Mouse (Mus musculus) heart, postnatal 36 days (tissue): Measurements from ENCODE around the gene Pkd1l1. TPM values are rescaled to one million over a fixed set of nuclear protein-coding genes. Genes with fewer than 3 reads are reported as not detected.
A peak's percentile ranks its signal among the peaks of the same experiment; 100 is the strongest.

ENCODE experiments used
- DNase-seq, 2 experiments: peaks; one replicate each; pipeline ENCODE4 v3.0.0; 2021 to 2022
- intact Hi-C: fragments of 180-260 bp; cut with DNase I; formaldehyde crosslinking; loops from one replicate; pipeline ENCODE4 v1.15.1; 2025
- total RNA-seq, 2 experiments: library from RNA; stranded (reverse); gene quantifications; 2 replicates each; pipeline ENCODE4 v1.2.3; 2021

Gene Pkd1l1
- not detected for total RNA-seq

DNA sequence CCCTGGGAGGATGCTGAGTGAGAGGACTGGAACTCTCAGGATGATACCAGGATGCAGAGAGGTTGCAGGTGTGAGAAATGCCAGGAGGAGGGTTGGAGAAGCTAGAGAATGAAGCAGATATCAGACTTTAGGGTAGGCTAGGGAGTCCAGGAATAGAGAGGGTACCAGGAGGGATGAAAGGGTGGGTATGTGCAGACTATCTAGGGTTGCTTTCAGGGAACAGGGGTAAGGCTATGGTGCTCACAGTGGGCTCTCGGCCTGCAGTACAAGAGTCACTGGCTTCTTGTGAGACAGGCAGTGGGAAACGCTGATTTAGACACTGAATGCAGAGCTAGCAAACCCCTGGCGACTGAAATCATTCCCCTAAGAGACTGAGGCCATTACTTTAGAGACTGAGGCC is at the start of gene Pkd1l1:
Gene Pkd1l1 (minus strand): TSS at position 101 of the 400 bp plus-strand sequence.
- intact Hi-C loops = no loop called here
- DNase-seq = no peak

DNA sequence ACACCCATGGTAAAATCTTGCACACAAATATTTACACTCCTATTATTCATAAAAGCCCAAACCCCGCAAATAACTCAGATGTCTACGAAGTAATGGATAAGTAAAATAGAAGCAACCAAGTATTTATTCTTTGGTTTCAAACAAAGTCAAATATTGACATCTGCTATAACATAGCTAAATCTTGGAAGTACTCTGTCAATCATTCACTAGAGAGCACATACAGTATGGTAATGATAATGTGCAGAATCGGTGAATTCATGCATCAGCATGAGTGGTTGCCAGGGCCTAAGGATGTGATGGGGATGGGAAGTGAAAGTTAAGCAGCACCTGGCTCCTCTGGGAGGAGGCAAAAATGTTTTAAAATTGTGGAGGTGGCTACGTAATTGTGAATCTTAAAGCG is 47.1 kb upstream of the Pkd1l1 start:
- no peak for DNase-seq

GRCm38 (mm10) chr11:9018491-9019267 is 45.6 kb upstream of the Pkd1l1 start:
- peak in 1 of 2 experiments; percentile 2 for DNase-seq
- intact Hi-C loops = no loop called here

More for the DNA sequence above, 47.1 kb upstream of the Pkd1l1 start:
- intact Hi-C loops = no loop called here

DNA sequence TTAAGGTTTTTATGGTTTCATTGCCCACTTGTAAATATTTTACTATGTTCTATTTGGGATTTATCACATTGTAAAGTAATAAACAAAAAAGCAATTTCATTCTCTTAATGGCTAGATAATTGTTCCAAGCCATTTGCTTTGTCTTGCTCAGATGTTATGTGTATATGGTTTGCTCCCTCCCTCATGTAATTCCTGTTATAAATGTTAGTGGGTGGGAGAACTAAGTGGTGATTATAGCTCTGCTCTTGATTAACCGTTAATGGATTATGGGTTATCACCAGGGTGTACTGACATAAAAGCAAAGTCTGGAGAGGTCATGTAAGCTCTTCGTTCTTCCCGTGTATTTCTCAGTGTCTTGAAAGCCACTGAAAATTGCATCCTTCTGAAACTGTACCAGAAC is 41.7 kb upstream of the Pkd1l1 start:
- no peak for DNase-seq
- intact Hi-C loops = loop anchor here (5.0 kb wide), 1 partner anchor 33 kb away; the partner anchor contains the start of genes Gm11992 and Sun3

DNA sequence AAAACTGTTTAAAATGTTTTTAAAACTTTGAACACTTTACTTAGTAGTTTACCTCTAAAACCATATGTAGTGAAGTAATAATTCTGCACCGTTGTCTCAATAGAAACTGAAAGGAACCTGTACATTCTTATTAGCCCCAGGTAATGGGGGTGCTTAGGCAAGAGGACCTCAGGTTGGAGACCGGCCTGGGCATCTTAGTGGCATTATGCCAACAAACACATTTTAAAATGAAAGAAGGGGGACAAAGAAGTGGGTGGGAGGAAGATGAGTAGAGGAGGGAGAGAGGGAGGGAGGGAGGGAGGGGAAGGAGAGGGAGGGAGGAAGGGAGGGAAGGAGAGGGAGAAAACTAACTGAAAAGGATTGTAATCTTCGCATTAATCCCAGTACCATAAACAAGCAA is 38.3 kb upstream of the Pkd1l1 start:
- intact Hi-C loops = loop anchor here (2.0 to 5.0 kb wide), 2 partner anchors 36 to 105 kb away; partner anchors contain the start of genes Gm11992 and Sun3

DNA sequence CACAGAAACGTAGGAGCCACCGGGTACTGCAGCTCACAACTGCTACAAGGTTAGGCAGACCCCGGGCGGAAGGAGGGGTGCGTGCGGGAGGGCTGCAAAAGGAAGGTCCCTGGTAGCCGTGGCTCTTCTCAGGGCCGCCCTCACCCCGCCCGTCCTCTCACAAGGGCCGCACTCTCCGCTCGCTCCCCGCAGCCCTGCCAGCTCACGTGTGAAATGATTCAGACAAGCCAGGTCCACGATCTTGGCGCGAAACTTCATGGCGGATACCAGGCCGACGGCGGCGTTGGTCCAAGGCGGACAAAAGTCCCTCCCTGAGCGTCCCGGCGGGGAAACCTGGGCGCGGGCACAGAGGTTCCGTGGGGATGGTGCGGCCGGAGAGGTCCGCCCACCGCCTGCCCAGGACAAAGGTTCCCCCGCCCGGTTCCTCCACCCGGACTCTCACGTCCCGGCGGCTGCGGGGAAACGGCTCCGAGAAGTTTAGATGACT is 37.8 kb upstream of the Pkd1l1 start, which contains the start of gene Hus1:
Gene Hus1 (minus strand): TSS at position 339 of the 487 bp plus-strand sequence.
- DNase-seq = peak; percentile 90 to 93
- intact Hi-C loops = loop anchor here (2.0 to 5.0 kb wide), 2 partner anchors 36 to 106 kb away; partner anchors contain the start of genes Gm11992 and Sun3

More for the DNA sequence above, 38.3 kb upstream of the Pkd1l1 start:
- no peak for DNase-seq

DNA sequence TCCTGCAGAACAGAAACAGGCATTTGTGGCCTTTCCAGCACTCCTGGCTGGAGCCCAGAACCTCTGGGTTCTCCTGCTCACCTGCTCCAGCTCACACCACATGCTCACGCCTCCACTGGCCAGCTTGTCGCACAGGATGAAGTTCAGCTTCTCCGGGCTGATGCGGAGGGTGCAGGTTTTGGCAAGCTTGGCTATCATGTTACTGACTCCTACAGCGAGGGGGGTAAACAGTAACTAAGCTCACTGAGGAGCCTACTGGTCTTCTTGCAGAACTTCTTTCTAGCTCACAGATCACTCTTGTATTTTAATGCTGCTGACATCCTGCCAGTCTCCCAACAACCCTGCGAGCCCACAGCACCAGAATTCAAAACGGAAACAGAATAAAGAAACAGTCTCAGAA is 37.4 kb upstream of the Pkd1l1 start:
- DNase-seq = no peak
- intact Hi-C loops = loop anchor here (2.0 to 5.0 kb wide), 2 partner anchors 37 to 106 kb away; partner anchors contain the start of genes Gm11992 and Sun3

DNA sequence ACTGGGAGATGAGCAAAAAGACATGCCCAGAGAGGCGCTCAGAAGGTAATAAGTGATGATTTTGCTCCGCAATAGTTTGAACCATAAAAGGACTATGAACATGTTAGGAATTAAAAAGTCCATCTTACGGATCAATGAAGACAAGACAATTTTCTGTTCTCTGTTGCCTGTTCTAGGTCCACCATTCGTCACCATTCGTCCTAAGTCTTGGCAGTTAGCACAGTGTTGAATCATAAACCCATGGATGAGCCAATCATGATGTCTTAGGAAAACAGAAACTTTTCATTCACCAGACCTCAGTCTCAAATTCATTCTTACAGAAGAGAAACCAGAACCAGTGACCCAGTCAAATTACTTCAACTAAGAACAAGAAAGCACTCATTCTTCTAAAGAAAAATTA is 35.7 kb upstream of the Pkd1l1 start:
- intact Hi-C loops = no loop called here
- DNase-seq = no peak

DNA sequence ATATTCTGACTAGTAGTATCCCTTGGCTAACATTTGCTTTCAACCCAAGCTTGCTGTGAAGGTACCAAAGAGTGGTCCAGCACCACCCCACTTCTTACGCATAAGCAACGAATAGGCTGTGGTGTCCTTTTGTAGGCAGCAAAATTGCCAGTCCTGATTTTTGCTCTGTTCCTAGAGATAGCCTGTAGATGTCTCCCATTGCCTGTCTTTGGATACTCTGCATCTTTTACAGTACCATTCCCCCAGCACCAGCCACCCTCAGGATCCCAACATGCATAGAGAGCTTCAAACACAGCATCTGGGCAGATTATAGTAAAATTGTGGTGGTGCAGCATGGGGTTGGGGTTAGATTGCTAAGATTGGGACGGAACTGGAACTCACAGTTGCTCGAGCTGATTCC is 15.0 kb upstream of the Pkd1l1 start:
- intact Hi-C loops = no loop called here
- no peak for DNase-seq

GRCm38 (mm10) chr11:8986058-8986457 is 13.0 kb upstream of the Pkd1l1 start:
- no peak for DNase-seq
- intact Hi-C loops = no loop called here

DNA sequence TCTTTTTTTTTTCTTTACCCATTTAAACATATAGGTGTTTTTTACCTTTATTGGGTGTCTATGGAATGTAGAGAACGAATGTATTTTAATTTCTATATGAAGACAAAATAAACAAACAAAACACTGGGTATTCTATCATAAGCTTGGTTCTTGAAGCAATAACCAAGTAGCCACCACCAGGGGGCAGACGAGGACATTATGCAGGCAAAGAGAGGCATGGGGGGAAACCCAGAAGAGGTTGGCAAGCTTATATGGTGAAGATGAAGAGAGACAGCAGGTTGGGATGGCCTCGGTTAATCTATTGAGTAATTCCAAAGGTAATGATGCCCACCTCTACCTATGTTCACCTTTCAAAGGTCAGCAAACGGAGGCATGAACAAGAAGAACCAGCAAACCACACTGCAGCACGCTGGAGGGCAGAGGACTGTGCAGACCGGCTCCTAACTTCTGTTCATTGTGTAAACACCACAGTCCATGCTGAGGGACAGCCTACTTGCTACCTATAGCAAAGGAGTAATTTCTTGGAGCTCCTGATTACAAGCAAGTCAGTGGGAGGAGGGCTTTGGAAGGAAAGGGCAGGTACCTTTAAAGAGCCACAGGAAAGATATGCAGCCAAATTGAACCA is 10.3 kb upstream of the Pkd1l1 start:
- intact Hi-C loops = loop anchor here (1.0 to 2.0 kb wide), 2 partner anchors 143 to 153 kb away; no protein-coding TSS in a partner anchor
- peak; percentile 63 to 80 for DNase-seq

DNA sequence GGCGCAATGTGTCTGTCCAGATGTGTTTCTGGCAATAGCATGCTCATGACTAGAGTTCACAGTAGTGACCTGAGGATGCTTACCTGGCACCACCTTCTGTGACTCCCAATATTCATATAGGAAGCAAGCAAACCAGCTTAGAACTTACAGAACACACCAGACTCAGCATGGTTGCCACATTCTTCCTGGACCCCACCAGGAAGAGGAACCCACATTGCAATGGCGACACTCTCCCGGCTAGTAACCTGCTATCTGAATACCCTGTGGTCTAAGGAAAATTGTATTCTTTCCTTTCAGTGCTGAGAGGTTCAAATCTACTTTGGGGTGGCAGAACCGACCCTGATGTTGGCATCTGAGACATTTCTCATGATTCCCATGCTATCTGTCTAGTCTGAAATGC is 5.1 kb upstream of the Pkd1l1 start:
- intact Hi-C loops = no loop called here
- DNase-seq = no peak

DNA sequence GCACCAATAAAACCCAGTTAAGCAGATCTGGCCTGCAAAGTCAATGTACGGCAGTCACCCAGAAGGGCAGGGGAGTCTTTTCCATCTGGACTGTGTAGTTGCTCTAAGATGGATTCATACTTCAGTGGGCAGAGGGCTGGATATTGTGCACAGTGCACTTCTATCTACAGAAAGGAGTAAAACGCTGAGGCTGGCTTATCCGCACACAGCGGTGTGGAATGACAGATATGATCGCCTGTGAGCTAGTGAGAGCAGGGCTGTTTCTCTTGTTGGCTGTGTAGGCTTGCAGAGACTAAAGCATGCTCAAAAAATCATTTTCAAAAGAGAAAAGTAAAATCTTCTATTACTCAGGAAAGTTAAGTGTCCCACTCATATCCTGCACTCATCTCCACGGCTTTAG is 973 bp downstream of the Pkd1l1 start:
- intact Hi-C loops = no loop called here
- DNase-seq = no peak

GRCm38 (mm10) chr11:8970509-8970908 is 2.6 kb downstream of the Pkd1l1 start:
- DNase-seq = no peak
- intact Hi-C loops = no loop called here

- no peak for DNase-seq
- intact Hi-C loops = no loop called here
Observed at GRCm38 (mm10) chr11:8968094-8968493, 5.0 kb downstream of the Pkd1l1 start.

- DNase-seq = no peak
- intact Hi-C loops = no loop called here
Observed at GRCm38 (mm10) chr11:8958572-8958971, 14.5 kb downstream of the Pkd1l1 start.

DNA sequence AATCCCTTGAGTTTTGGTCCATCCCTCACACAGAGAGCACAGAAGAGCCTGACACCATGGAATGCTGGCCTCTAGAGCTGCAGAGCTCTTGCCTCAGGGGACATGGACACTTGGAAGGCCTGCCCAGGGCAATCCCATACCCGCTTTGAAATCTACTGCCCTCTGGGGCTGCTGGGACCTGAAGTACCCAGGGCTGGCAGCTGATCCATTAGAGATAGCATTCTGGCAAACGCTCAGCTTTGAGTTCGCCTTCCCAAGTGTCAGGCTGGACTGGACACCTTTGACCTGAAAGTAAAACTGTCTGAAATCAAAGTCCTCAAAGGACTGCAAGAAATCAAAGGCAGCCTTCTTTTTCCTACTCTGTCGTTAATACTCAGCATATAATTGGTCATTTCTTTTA is 15.0 kb downstream of the Pkd1l1 start:
- intact Hi-C loops = no loop called here
- DNase-seq = no peak

- intact Hi-C loops = no loop called here
- DNase-seq = no peak
Observed at GRCm38 (mm10) chr11:8957023-8957422, 16.0 kb downstream of the Pkd1l1 start.

DNA sequence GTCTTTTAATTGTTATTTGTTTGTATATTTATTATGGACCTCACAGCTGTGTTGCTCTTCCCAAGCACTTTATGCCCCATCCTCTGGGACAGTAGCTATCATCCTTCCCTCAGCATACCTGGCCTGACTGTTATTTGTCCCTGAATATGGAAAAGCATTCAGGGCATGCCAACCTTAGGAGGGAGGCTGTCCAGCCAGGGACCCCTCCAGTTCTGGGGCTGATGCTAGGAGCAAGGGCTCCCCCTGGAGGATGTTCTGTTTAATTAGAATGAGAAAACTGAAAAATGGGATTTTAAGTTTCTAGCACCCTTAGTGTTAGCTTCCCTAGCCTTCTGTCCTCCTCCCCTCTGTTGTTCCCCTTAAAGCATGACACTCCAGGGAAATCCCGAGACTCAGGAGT is 17.4 kb downstream of the Pkd1l1 start:
- peak; percentile 6 to 12 for DNase-seq
- intact Hi-C loops = loop anchor here (2.0 kb wide), 1 partner anchor 421 kb away; no protein-coding TSS in a partner anchor

DNA sequence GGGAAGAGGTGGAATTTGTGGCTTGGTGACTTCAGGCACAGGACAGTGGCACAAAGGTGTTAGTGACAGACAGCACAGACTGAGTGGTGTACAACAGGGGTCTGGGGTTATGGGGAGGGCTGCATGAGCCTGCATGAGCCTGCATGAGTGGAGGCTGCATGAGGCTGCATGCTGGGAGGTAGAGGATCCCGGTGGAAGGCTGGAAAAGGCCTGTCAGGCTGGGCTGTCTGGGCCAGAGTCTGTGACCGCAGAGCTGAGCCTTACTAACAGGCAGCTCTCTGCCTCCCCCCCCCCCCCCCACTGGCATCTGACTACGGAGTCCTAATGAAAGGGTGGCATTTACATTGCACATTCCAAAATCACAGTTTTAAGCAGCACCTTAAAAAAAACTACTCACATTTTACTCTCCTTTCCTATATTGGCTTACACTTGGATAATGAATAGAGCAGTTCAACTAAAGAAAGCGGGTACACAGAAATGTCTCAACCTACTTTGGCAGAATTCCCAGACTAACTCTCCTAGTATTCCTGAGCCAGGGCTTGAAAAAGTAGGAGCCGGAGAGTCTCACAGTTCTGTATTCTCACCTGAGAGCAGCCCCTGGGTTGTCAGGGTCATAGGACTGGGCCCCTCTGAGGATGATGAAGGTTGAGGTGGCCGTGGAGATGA is 23.2 kb downstream of the Pkd1l1 start:
- DNase-seq = no peak
- intact Hi-C loops = loop anchor here (5.0 kb wide), 1 partner anchor 528 kb away; no protein-coding TSS in a partner anchor

GRCm38 (mm10) chr11:8948871-8949270 is 24.2 kb downstream of the Pkd1l1 start:
- intact Hi-C loops = no loop called here
- DNase-seq = no peak
